Mouse (Mus musculus) C2C12 (cell line): Measurements from ENCODE around the gene Krtap28-10.

Source experiments
- CTCF ChIP-seq: IDR thresholded peaks from one replicate; pipeline ENCODE4 v1.5.1; 2011; ENCODE audit not compliant: control insufficient read depth, insufficient read depth, insufficient read length
- MYOG ChIP-seq: IDR thresholded peaks from one replicate; pipeline ENCODE4 v1.6.1; 2011; ENCODE audit not compliant: control insufficient read depth, insufficient read length; ENCODE audit errors: extremely low read depth

- no peak for TF ChIP-seq CTCF
- no peak for TF ChIP-seq MYOG
Measured at GRCm38 (mm10) chr1:83044882-83045427, 2.7 kb upstream of the Krtap28-10 start, which contains the start of gene Gm47969.
